Mouse (Mus musculus): ENCODE measurements at regions not wholly inside any gene's neighbourhood (a gene's known extent, or its start where the extent isn't known, plus 50 kb on each side); places are given as distances from the start of the nearest gene placed in this dataset.

DNA sequence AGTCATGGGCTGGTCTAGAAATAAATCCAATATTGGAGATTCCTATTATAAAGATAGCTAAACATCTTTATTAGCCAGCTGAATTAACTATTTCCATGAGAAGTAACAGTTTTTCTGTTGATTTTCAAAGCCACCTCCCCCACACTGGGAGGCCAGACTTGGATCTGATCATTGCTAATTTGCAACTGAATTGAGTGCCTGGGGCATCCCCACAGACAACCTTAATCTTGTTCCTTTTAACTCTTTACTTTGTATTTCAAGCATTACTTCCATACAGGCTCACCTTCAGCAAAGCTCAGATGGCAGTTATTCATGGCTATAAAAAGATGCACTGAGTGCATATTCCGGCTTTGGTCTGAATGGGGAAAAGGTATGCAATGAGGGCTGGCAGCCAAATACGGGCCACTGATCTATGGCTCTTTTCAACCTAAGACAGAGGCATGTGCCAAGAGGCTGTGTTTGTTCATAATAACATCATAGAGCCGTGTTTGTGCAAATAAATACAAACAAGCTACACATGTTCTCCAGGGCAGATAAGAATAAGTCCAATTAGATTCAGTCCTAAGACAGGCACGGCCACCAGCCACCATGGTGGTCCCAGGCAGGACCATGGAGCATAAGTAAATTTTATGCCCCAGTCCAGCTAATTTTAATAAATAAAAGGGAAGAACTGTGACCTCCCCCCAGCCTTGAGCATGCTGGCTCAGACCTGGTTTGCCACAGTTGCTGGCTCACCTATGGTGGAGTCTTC lies 194.5 kb upstream of the Ttc29 start:
- Histone ChIP-seq H3K4me2 (no peak overlapping the region), H3K27me3 (no peaks in the 10 kb centered on the region), H3K9me3 (no peaks in the 10 kb centered on the region; the same call in 1 of the 2 replicates), H3K36me3 (no peaks in the 10 kb centered on the region), H3K4me3 (no peak overlapping the region), H3K9ac (no peak overlapping the region), H3K27ac (no peak overlapping the region), H3K4me1 (peaks cover 9% of the 10 kb centered on the region)
- 56% methylated on average over 4 of the region's 4 CpGs for whole genome bisulfite sequencing
- no peak for ATAC-seq (ENCODE audit: insufficient number of reproducible peaks, insufficient read depth, low FRiP score, low TSS enrichment, low read depth)

DNA sequence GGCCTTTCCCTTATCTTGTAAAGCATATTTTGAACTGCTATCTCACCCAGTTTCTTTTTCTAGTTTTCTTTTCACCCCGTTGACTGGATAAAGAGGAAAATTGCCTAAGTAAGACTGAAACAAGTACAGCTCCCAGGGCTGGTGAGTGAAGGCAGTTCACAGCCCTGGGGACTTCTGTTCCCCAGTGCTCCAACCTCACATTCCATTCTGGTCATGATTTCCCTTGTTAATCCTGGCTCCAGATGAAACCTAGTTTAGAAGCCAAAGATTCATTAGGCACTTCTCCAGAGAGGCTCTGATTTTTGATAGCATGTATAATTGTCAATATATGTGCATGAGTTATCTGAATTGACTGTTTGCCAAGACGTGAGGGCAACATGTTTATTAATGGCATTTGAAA lies 191.6 kb upstream of the Ttc29 start:
- 62% methylated on average over 2 of the region's 2 CpGs for WGBS
- no peak overlapping the region for H3K4me2 ChIP-seq
- no peaks in the 10 kb centered on the region for H3K36me3 ChIP-seq
- H3K4me3 ChIP-seq = no peak overlapping the region
- H3K9ac ChIP-seq = no peak overlapping the region
- no peak for ATAC-seq (ENCODE audit: insufficient number of reproducible peaks, insufficient read depth, low FRiP score, low TSS enrichment, low read depth)
- H3K9me3 ChIP-seq = no peaks in the 10 kb centered on the region
- no peaks in the 10 kb centered on the region for H3K27me3 ChIP-seq
- H3K4me1 ChIP-seq = peaks cover 16% of the 10 kb centered on the region
- H3K27ac ChIP-seq = no peak overlapping the region

GRCm38 (mm10) chr8:78022986-78023385 lies 190.1 kb upstream of the Ttc29 start:
- ATAC-seq (ENCODE audit: insufficient number of reproducible peaks, insufficient read depth, low FRiP score, low TSS enrichment, low read depth) = no peak
- Histone ChIP-seq H3K9me3 (no peaks in the 10 kb centered on the region), H3K9ac (no peak overlapping the region), H3K4me1 (peaks cover 16% of the 10 kb centered on the region), H3K4me3 (no peak overlapping the region), H3K4me2 (no peak overlapping the region), H3K36me3 (no peaks in the 10 kb centered on the region), H3K27me3 (no peaks in the 10 kb centered on the region), H3K27ac (no peak overlapping the region)
- WGBS = 62% methylated on average over 5 of the region's 5 CpGs

GRCm38 (mm10) chr8:78023467-78023866 lies 189.6 kb upstream of the Ttc29 start:
- Histone ChIP-seq H3K4me1 (peaks cover 16% of the 10 kb centered on the region), H3K27me3 (no peaks in the 10 kb centered on the region), H3K9ac (no peak overlapping the region), H3K9me3 (no peaks in the 10 kb centered on the region), H3K4me3 (no peak overlapping the region), H3K27ac (peak overlapping the region; percentile 22; the same call in 1 of the 2 replicates), H3K4me2 (no peak overlapping the region), H3K36me3 (no peaks in the 10 kb centered on the region)
- no peak for ATAC-seq (ENCODE audit: insufficient number of reproducible peaks, insufficient read depth, low FRiP score, low TSS enrichment, low read depth)
- WGBS = 24% methylated on average over 7 of the region's 7 CpGs

DNA sequence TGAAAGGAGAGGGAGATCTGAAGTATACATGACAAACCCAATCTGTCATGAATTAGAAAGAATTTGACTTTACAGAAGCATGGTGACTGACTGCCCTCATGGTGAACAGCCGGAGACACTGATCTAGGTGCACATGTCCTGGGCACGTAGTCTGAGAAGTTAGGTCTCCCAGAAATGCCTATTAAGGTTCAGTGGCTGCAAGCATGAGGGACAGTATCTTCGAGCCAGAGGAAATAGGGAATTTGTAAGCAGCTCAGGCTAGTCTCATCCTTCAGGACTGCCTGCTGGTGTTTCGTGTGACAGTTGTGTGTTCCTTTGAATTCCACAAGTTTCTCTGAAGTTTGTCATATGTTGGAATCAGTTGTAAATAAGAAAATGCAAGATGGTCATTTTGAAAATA lies 189.2 kb upstream of the Ttc29 start:
- Histone ChIP-seq H3K27ac (peak overlapping the region; percentile 22; the same call in 1 of the 2 replicates), H3K4me3 (no peak overlapping the region), H3K9me3 (no peaks in the 10 kb centered on the region), H3K4me1 (peaks cover 18% of the 10 kb centered on the region), H3K27me3 (no peaks in the 10 kb centered on the region), H3K4me2 (no peak overlapping the region), H3K9ac (no peak overlapping the region), H3K36me3 (no peaks in the 10 kb centered on the region)
- WGBS = 45% methylated on average over 4 of the region's 4 CpGs
- ATAC-seq (ENCODE audit: insufficient number of reproducible peaks, insufficient read depth, low FRiP score, low TSS enrichment, low read depth) = no peak

GRCm38 (mm10) chr8:78024964-78025363 lies 188.1 kb upstream of the Ttc29 start:
- Histone ChIP-seq H3K9me3 (no peaks in the 10 kb centered on the region), H3K27me3 (no peaks in the 10 kb centered on the region), H3K4me2 (no peak overlapping the region), H3K4me3 (no peak overlapping the region), H3K9ac (no peak overlapping the region), H3K36me3 (no peaks in the 10 kb centered on the region), H3K4me1 (peaks cover 20% of the 10 kb centered on the region), H3K27ac (no peak overlapping the region)
- ATAC-seq (ENCODE audit: insufficient number of reproducible peaks, insufficient read depth, low FRiP score, low TSS enrichment, low read depth) = no peak
- WGBS = 87% methylated on average over 5 of the region's 5 CpGs

- H3K27ac ChIP-seq = no peak overlapping the region
- no peak overlapping the region for H3K4me3 ChIP-seq
- no peaks in the 10 kb centered on the region for H3K27me3 ChIP-seq
- 74% methylated on average over 2 of the region's 2 CpGs for WGBS
- peaks cover 30% of the 10 kb centered on the region for H3K4me1 ChIP-seq
- no peaks in the 10 kb centered on the region for H3K36me3 ChIP-seq
- no peak overlapping the region for H3K9ac ChIP-seq
- H3K4me2 ChIP-seq = no peak overlapping the region
- no peak for ATAC-seq (ENCODE audit: insufficient number of reproducible peaks, insufficient read depth, low FRiP score, low TSS enrichment, low read depth)
- no peaks in the 10 kb centered on the region for H3K9me3 ChIP-seq
These were observed 185.7 kb upstream of the Ttc29 start for GRCm38 (mm10) chr8:78027371-78027770.

DNA sequence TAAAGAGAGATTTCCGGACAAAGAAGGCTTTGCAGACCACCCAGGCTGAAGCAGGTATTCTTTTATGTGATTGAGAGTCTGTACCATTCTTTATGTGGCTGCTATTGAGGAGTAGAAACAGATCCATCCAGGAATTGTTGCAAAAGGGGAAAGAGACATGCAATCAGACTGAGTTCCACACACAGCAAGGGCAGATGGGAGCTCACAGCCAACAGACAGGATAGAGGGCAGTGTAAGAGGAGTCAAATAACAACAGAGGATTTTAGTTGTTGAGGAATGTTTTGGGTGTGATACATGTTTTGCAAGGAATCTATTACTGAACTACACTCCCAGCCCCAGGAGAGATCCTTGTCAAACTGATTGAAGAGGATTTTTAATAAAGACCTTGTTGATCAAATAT lies 184.2 kb upstream of the Ttc29 start:
- Histone ChIP-seq H3K4me2 (no peak overlapping the region), H3K4me1 (peaks cover 23% of the 10 kb centered on the region), H3K27ac (no peak overlapping the region), H3K9me3 (no peaks in the 10 kb centered on the region), H3K9ac (no peak overlapping the region), H3K36me3 (no peaks in the 10 kb centered on the region), H3K27me3 (no peaks in the 10 kb centered on the region), H3K4me3 (no peak overlapping the region)
- no peak for ATAC-seq (ENCODE audit: insufficient number of reproducible peaks, insufficient read depth, low FRiP score, low TSS enrichment, low read depth)
- 72% methylated on average over 1 of the region's 1 CpGs for WGBS

GRCm38 (mm10) chr8:78031811-78032210 lies 181.3 kb upstream of the Ttc29 start:
- H3K27me3 ChIP-seq = no peaks in the 10 kb centered on the region
- ATAC-seq (ENCODE audit: insufficient number of reproducible peaks, insufficient read depth, low FRiP score, low TSS enrichment, low read depth) = no peak
- H3K4me3 ChIP-seq = no peak overlapping the region
- no peak overlapping the region for H3K27ac ChIP-seq
- 53% methylated on average over 4 of the region's 4 CpGs for WGBS
- H3K4me2 ChIP-seq = no peak overlapping the region
- H3K9ac ChIP-seq = no peak overlapping the region
- H3K36me3 ChIP-seq = no peaks in the 10 kb centered on the region
- H3K4me1 ChIP-seq = peaks cover 22% of the 10 kb centered on the region; the same call in 1 of the 2 replicates
- no peaks in the 10 kb centered on the region for H3K9me3 ChIP-seq

GRCm38 (mm10) chr8:78034687-78035086 lies 178.4 kb upstream of the Ttc29 start:
- no peaks in the 10 kb centered on the region for H3K27me3 ChIP-seq
- no peak for ATAC-seq (ENCODE audit: insufficient number of reproducible peaks, insufficient read depth, low FRiP score, low TSS enrichment, low read depth)
- H3K27ac ChIP-seq = no peak overlapping the region
- H3K9ac ChIP-seq = no peak overlapping the region
- WGBS = 72% methylated on average over 4 of the region's 4 CpGs
- H3K4me1 ChIP-seq = peaks cover 25% of the 10 kb centered on the region
- no peaks in the 10 kb centered on the region for H3K9me3 ChIP-seq
- no peak overlapping the region for H3K4me2 ChIP-seq
- no peak overlapping the region for H3K4me3 ChIP-seq
- H3K36me3 ChIP-seq = no peaks in the 10 kb centered on the region

DNA sequence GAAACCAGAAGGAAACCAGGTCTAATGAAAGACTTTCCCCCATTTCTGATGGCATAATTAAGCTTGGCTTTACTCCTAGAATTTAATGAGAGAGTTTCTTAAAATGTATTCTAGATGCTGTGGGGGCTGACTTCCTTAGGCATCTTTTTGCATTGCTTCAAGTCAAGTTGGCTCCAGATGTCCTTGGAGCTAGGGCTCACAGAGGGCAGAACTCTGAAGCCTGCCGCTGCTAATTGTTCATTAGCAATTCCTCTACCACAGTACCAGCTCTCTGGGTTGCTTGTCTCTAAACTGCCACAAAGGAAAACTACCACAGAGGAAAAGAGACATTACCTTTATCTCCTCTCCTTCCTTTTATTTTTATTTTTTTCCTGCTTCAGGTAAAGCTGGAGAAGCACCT lies 175.9 kb upstream of the Ttc29 start:
- H3K27ac ChIP-seq = no peak overlapping the region
- H3K36me3 ChIP-seq = no peaks in the 10 kb centered on the region
- H3K4me2 ChIP-seq = no peak overlapping the region
- no peak overlapping the region for H3K4me3 ChIP-seq
- H3K4me1 ChIP-seq = peaks cover 12% of the 10 kb centered on the region; the same call in 1 of the 2 replicates
- H3K9ac ChIP-seq = no peak overlapping the region
- WGBS = 35% methylated on average over 1 of the region's 1 CpGs
- H3K9me3 ChIP-seq = no peaks in the 10 kb centered on the region
- no peaks in the 10 kb centered on the region for H3K27me3 ChIP-seq
- ATAC-seq (ENCODE audit: insufficient number of reproducible peaks, insufficient read depth, low FRiP score, low TSS enrichment, low read depth) = no peak

DNA sequence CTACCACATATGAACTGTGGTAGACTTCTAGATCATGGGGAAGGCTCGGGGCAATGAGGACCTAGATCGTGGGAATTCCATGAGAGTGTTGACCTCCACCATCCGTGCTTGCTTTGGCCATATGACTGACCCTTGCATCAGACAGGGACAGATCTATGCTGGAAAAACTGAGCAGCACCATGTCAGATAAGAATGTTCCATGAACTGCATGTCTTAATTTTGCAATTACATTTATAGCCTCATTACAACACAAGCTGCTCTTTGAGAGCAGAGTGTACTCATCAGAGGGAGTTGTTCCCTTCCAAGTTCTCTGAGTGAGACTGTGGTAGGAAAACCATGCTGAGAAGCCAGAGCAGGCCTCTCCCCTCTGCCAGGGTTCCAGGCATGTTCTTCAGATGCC lies 166.4 kb upstream of the Ttc29 start:
- H3K4me3 ChIP-seq = no peak overlapping the region
- H3K9ac ChIP-seq = no peak overlapping the region
- H3K27ac ChIP-seq = no peak overlapping the region
- H3K36me3 ChIP-seq = no peaks in the 10 kb centered on the region
- 89% methylated on average over 3 of the region's 3 CpGs for WGBS
- H3K27me3 ChIP-seq = no peaks in the 10 kb centered on the region
- no peaks in the 10 kb centered on the region for H3K4me1 ChIP-seq
- no peaks in the 10 kb centered on the region for H3K9me3 ChIP-seq
- ATAC-seq (ENCODE audit: insufficient number of reproducible peaks, insufficient read depth, low FRiP score, low TSS enrichment, low read depth) = no peak
- no peak overlapping the region for H3K4me2 ChIP-seq

Data from embryonic facial prominence, embryonic 13.5 days (tissue).